Mouse (Mus musculus) left cerebral cortex, adult 9 months (tissue): ENCODE data around the gene Nlrc5.
"Not testable (repeated sequence)": the region's sequence is repeated elsewhere in the genome, so short reads cannot be mapped to it uniquely, and the experiment has no call there.

ENCODE experiments used
- DNase-seq, 2 experiments: peaks; one replicate each; pipeline ENCODE4 v3.0.0; 2022; ENCODE audit warnings: low spot score in 2 of 2

The Nlrc5 gene

GRCm38 (mm10) chr8:94418017-94418416, 16.1 kb upstream of the Nlrc5 start:
- no peak for DNase-seq

DNA sequence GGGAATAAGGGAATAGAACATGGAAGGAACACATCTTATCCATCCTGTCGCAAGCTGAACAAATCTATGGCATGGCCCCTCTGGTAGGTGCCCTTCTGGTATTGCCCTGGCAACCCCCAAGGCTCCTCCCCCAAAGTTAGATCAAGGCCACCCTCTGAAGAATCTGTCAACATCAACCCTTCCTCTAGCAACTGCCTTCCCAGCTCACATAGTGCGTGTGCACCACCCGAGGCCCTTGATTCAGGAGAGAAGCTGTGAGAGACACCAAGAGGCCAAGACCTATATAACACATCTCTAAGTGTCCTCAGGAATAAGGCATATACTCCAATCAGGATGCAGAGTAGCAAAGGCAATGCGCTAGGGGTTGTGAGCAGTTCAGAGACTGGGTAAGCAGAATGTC, 11.9 kb upstream of the Nlrc5 start:
- no peak for DNase-seq

- DNase-seq = no peak
These were observed 6.2 kb upstream of the Nlrc5 start for GRCm38 (mm10) chr8:94427953-94428352.

DNA sequence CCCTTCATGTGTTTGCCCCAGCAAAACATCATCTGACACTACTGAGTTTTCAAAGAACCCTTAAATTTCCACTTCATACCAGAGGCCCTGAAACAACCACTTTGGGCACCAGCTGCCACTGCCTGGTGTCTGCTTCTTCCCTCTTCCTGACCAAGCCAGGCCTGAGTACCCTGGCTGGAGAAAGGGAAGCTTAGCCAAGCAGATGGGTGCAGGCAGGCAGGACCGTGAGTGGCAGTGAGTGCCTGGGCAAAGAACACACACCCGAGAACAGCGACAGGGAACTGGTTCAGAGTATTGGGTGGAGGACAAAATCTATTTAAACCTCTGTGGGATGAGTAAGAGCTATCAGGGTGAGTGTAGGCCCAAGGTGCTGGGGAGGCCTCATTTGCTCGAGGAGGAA, 5.7 kb upstream of the Nlrc5 start:
- no peak for DNase-seq

DNA sequence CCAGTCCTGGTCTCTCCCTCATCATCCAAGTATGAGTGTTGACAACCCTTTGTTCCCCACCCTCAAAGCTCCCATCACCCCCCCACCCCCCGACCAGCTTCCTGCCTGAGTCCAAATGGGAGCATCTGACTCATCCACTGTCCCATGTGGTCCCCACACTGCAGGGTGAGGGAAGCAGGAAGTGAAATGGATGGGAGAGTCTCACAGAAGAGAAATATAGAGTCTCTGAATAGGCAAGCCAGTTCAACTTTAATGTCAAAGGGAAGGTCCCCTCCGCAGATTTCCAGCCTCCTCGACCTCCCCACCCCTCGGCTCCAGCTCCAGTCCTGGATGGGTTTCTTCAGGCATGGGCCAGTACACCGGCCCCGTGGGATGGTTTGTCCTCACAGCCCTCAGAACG, 4.8 kb upstream of the Nlrc5 start:
- no peak for DNase-seq

DNA sequence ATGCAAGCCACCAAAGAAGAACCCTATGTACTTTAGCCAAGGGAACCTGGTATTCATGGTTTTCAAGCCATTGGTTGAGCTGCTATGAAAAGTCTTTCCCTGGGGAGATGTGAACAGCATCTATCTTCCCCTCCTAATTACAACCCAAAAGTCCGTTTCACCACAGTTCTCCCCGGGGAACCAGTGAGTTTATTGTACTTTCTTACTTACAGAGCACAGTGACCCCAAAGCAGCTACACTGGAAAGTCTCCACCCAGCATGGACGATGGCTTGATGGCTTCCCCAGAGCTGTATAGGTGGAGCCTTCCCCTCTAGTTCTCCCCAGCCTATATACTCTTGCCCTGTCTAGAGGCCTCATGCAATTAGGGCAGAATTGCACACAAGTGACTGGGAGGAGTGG, 1.9 kb upstream of the Nlrc5 start:
- DNase-seq = no peak

GRCm38 (mm10) chr8:94434958-94435357, 802 bp downstream of the Nlrc5 start:
- DNase-seq = no peak

DNA sequence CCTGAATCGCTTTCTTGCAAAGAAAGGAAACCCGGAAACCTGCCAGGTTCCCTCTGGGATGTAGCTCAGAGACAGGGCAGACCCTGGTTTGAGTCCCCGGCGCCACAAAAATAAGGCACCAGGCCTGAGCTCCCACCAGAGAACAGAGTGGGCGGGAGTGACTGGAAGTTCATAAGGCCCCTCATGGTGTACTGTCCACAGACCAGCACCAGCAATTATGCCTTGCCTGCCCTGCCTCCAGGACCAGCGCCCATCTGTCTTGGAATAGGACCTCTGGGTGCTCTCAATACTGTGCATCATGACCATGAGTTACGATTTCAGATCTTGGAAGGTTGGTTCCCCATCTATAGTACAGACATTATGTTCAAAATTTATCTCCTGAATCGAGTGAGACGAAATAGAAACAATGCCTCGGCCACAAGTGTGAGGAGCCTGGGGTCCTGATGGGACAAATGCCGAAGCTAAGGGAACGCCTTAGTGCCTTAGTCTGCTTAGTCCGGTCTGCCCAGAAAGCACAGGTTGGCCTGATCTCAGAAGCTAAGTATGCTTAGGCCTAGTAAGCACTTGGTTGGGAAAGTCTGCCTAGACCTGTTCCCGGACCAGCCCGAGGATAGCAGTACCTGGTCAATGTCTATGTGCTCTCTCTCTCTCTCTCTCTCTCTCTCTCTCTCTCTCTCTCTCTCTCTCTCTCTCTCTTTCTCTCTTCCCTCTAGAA, 1.4 kb downstream of the Nlrc5 start:
- no peak for DNase-seq

- DNase-seq = no peak
These were observed 2.0 kb downstream of the Nlrc5 start for GRCm38 (mm10) chr8:94436112-94436572.

DNA sequence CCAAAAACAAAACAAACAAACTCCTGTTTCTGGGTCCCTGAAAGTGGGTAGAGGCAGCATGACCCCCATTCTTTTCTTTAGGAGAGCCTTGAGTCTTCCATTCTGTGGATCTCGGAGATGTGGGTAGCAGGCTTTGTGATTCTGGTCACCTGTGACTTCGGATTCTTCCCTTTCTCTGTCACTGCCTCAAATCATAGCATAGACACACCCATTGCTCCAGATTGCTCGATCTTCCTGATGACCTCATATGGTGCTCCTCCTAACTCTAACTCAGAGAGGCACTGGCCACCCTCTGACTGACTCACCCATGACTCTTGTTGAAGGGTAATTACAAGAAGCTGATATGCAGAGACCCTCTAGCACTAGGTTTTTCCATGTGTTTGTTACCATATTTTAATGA, 2.7 kb downstream of the Nlrc5 start:
- no peak for DNase-seq

DNA sequence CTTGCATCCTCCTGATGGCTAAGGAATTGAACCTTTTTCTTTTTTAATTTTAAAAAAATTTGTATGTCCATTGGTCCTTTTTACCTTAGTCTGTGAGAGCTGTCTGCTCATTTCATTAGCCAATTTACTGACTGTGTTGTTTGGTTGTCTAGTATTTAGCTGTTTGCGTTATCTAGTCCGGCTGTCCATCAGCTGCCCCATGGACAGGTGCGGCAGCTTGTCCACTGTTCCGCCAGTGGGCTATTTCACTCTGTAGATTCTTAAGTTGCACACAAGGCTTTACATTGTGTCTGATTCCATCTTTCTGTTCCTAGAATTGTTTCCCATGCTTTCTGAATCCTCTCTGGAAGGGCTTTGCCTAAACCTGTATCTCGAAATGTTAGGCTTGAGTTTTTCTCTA, 4.5 kb downstream of the Nlrc5 start:
- no peak for DNase-seq

GRCm38 (mm10) chr8:94439691-94440090, 5.5 kb downstream of the Nlrc5 start:
- no peak for DNase-seq

- no peak for DNase-seq
These were observed 6.2 kb downstream of the Nlrc5 start for GRCm38 (mm10) chr8:94440389-94440788.

DNA sequence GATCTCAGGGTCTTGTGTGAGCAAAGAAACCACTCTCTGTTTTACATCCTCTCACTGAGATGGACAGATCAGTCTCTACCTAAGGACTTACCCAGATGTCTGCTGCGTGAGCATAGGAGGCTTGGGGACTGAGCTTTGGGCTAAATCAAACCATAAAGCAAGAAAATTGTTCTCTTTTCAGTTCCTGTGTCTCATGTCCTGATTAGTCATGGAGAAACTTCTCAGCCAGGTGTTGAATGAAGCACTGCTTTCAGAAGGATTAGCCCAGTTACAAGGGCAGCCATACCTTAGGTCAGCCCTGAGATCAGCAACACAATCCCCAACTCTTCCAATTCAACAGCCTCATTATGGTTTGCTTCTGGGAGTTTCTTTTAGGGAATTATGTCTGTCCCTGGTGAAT, 7.5 kb downstream of the Nlrc5 start:
- DNase-seq = no peak

DNA sequence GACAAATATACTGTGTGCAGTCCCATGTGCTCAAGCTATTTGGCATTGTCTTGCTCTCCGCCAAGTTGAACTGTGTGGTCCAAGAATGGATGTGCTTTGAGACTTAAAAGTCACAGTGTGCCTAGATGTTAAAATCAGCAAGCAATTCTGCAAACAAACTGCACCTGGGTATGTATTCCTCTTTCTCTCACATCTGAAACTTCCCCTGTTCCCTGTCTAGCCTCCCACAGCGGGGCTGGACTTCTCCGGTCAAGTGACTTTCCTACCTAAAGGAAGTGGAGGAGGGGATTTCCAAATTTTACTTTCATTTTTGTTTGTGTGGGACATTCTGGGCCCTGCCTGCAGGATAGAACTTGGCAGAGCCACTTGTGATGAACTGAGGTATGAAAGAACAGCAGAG, 9.0 kb downstream of the Nlrc5 start:
- no peak for DNase-seq

GRCm38 (mm10) chr8:94444480-94444879, 10.3 kb downstream of the Nlrc5 start:
- DNase-seq = no peak

- no peak for DNase-seq
These were observed 13.0 kb downstream of the Nlrc5 start for GRCm38 (mm10) chr8:94447142-94447541.

DNA sequence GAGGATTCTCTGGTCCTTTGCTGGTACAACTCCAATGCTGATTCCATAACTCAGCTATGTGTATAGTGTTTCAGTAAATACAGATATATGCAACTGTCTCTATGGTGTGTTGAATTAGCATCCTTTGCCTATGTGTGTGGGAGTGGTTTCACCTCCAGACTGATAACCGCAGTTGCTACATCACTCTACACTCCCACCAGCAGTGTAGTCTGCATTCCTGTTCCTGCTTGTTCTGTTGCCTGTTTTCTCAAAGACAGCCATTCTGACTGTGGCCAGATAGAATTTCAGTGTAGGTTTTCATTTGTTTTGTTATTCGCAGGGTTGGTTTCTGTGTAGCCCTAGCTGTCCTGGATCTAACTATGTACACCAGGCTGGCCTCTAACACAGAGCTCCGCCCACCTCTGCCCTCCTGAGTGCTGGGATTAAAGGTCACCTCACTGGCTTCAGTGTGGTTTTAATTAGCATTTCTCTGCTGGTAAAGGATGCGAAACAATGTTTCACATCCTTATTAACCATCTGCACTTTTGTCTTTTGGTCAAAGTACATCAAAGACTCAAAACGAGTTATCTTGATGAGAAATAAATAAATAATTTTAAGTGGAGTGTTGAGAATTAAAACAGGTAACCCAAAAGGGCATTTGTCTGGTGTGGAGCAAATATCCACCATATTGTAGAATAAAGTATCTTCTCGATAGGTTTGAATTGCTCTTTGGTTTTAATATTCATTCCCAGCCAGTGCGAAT, 13.6 kb downstream of the Nlrc5 start:
- no peak for DNase-seq

DNA sequence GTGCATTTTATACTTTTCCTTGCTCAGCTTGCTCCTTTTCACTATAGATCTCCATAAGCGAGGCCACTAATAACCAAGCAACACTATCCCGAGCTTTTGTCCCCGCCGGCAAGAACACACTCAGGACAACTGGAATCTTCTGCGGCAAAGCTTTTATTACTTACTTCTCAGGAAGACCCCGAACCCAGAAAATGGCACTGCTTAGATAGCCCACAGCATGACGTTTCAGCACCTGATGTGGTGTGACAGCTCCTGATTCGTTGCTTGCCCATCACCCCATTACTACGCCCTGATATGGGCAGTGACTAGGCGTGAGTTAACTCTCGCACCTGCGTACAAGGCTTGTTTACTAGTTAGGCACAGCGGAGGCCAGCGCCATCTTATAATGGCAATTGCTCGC, 18.8 kb downstream of the Nlrc5 start:
- not testable (repeated sequence) for DNase-seq

DNA sequence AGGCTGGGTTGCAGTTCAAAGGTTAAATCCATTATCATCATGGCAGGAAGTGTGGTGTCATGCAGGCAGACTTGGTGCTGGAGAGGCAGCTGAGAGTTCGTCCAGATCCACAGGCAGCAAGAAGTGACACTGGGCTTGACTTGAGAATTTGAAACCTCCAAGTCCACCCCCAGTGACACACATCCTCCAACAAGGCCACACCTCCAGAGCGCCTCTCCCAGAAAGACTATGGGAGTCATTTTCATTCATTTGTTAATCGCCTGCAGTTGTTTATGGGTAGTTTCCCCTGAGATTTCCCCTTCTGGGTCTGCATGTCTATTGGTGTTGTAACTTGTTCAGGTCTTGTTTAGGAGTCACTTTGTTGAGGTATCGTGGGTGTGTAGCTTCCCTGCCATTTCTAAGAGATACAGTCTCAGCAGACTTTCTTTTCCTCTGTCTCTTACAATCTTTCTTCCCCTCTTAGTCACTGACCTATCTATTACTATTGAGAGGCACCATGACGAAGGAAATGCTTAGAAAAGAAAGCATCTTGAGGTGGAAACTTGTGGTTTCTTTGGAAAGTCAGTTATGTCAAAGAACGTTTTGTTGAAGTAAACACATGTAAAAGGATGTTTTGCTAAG, 19.8 kb downstream of the Nlrc5 start:
- no peak for DNase-seq

GRCm38 (mm10) chr8:94454905-94455304, 20.7 kb downstream of the Nlrc5 start:
- DNase-seq = no peak

DNA sequence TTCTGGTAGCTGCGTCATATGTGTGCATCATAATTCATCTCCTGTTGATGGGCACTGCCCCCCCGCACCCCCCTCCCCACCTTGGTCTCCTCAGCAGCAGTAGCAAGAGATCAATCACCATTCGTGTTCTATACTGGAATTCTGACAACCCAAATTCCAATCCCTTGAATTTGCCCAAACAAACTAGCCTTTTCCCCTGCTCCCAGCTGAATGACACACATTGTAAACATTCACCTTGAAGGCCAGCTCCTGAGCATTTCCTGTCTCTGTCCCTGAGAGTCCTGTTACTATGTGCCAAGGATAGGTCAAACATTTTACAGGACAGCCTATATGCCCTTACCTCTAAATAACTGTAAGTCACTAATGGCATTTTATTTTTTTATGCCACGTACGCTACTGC, 21.9 kb downstream of the Nlrc5 start:
- no peak for DNase-seq

DNA sequence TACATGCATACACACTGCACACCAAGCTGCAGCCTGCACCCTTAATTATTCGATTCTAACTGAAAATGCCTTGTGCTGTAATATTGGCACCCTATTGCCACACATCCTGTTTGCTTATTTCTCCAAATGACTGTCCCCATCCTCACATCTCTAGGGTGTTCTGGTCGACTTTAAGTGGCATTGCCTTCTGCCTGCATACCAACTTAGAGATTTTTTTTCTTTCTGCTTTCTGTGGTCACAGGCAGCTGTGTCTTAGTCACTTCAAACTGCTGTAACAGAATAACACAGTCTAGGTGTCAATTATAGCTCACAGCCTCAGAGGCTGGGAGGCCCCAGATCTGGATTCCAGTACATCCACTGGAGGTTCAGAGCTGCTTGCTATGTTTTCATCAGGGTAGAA, 24.4 kb downstream of the Nlrc5 start:
- no peak for DNase-seq
